29 mouse cellular contexts compared by ENCODE assay signal in genomic region chr10:43792618-43793017, GRCm38 (mm10).
A peak's percentile ranks its signal among the peaks of the same experiment; 100 is the strongest.
DNase-seq lines count a peak whose midpoint lies in the region; ATAC-seq and TF ChIP-seq lines count a peak whose summit lies in the region.
"Had no signal": no experiment of that assay in that cellular context is flagged by ENCODE, and none has a peak within 500 bp of the region (broad histone marks: within the 10 kb centered on the region; RNA-seq: fewer than 3 reads in every experiment).

No protein-coding gene starts in this region.

- peaks cover 16 to 31% of the 10 kb centered on the region in 2 experiments for H3K4me1 ChIP-seq in MEL (ENCODE audit: control insufficient read depth in 1 of 2, insufficient read depth in 2 of 2, low read length in 2 of 2)
- peaks cover 4% of the 10 kb centered on the region; the same call in 1 of the 2 replicates for H3K4me1 ChIP-seq in bone marrow, adult 2 months (ENCODE audit: control insufficient read depth, insufficient read depth, low read length)
- peaks cover 44 to 46% of the 10 kb centered on the region in 2 experiments for H3K4me1 ChIP-seq in liver, embryonic 14.5 days (replicated peaks; ENCODE audit: control insufficient read depth in 2 of 2, insufficient read depth in 2 of 2, low read length in 1 of 2)
- H3K4me1 ChIP-seq: embryonic facial prominence, embryonic 12.5 days; forebrain, embryonic 10.5 days; hindbrain, embryonic 10.5 days; hindbrain, embryonic 15.5 days; limb, embryonic 12.5 days; midbrain, embryonic 15.5 days had no signal

- 43% methylated on average over 3 of the region's 3 CpGs for WGBS in bone marrow, adult 2 months
- WGBS in liver, embryonic 14.5 days (ENCODE audit: insufficient replicate concordance) = 51% methylated on average over 3 of the region's 3 CpGs

- peak; percentile 62 to 70 for TF ChIP-seq EP300 in MEL (IDR thresholded peaks at IDR 0.05; ENCODE audit: low read depth in 1 of 2, low read length in 2 of 2)
- TF ChIP-seq EP300 in liver, embryonic 14.5 days (IDR thresholded peaks at IDR 0.05; ENCODE audit: low read depth) = no peak

- peak overlapping the region; percentile 90 for H3K27ac ChIP-seq in MEL (ENCODE audit: control insufficient read depth, low read depth, low read length)
- 0 out of 2 replicates have a peak overlapping the region, but pooled peaks have one; percentile 29 for H3K27ac ChIP-seq in bone marrow, adult 2 months (ENCODE audit: control insufficient read depth, insufficient read depth, low read depth, low read length, poor library complexity)
- H3K27ac ChIP-seq in liver, embryonic 14.5 days = peak overlapping the region; percentile 98
- H3K27ac ChIP-seq: embryonic facial prominence, embryonic 12.5 days; forebrain, embryonic 10.5 days; hindbrain, embryonic 10.5 days; hindbrain, embryonic 15.5 days; limb, embryonic 12.5 days; midbrain, embryonic 15.5 days had no signal

- peaks cover 0 to 34% of the 10 kb centered on the region in 2 experiments; a peak in 2 of 4 replicates for H3K36me3 ChIP-seq in MEL (ENCODE audit: control insufficient read depth in 1 of 2, insufficient read depth in 2 of 2, low read length in 2 of 2)
- H3K36me3 ChIP-seq in liver, embryonic 14.5 days (replicated peaks; ENCODE audit: control insufficient read depth, insufficient read depth, low read depth) = no peaks in the 10 kb centered on the region
- H3K36me3 ChIP-seq: embryonic facial prominence, embryonic 12.5 days; forebrain, embryonic 10.5 days; hindbrain, embryonic 10.5 days; hindbrain, embryonic 15.5 days; limb, embryonic 12.5 days; midbrain, embryonic 15.5 days had no signal

- H3K27me3 ChIP-seq in MEL (ENCODE audit: control insufficient read depth in 1 of 2, insufficient read depth in 2 of 2, low read length in 2 of 2) = no peaks in the 10 kb centered on the region
- H3K27me3 ChIP-seq in liver, embryonic 14.5 days (ENCODE audit: control insufficient read depth, insufficient read depth, low read length) = no peaks in the 10 kb centered on the region
- H3K27me3 ChIP-seq: CH12.LX; embryonic facial prominence, embryonic 12.5 days; hindbrain, embryonic 15.5 days; limb, embryonic 12.5 days; midbrain, embryonic 15.5 days; Patski had no signal

- TF ChIP-seq RAD21 in MEL (IDR thresholded peaks at IDR 0.05; ENCODE audit: low read depth, low read length) = no peak

- no peak for TF ChIP-seq CTCF in MEL (IDR thresholded peaks at IDR 0.05 in 2 of 3, conservative IDR thresholded peaks at IDR 0.05 in 1 of 3; ENCODE audit: control insufficient read depth in 1 of 3, insufficient read depth in 1 of 3, low read depth in 2 of 3, low read length in 3 of 3, poor library complexity in 1 of 3, severe bottlenecking in 1 of 3)
- TF ChIP-seq CTCF in bone marrow, adult 2 months (IDR thresholded peaks at IDR 0.05; ENCODE audit: control insufficient read depth, insufficient read depth, low read length) = no peak
- no peak for TF ChIP-seq CTCF in liver, embryonic 14.5 days (IDR thresholded peaks at IDR 0.05; ENCODE audit: low read depth)

- no peak for TF ChIP-seq POLR2A in MEL (IDR thresholded peaks at IDR 0.05; ENCODE audit: control insufficient read depth in 1 of 2, insufficient read depth in 1 of 2, low read depth in 1 of 2, low read length in 2 of 2, poor library complexity in 1 of 2)
- TF ChIP-seq POLR2A in bone marrow, adult 2 months (IDR thresholded peaks at IDR 0.05; ENCODE audit: borderline replicate concordance, control insufficient read depth, low read depth, low read length) = no peak

- H3K9me3 ChIP-seq in MEL (replicated peaks; ENCODE audit: insufficient read depth, low read length) = no peaks in the 10 kb centered on the region
- no peaks in the 10 kb centered on the region for H3K9me3 ChIP-seq in liver, embryonic 14.5 days (ENCODE audit: control insufficient read depth, low read length)
- H3K9me3 ChIP-seq: embryonic facial prominence, embryonic 12.5 days; forebrain, embryonic 10.5 days; hindbrain, embryonic 10.5 days; hindbrain, embryonic 15.5 days; limb, embryonic 12.5 days; midbrain, embryonic 15.5 days had no signal

- DNase-seq in MEL (ENCODE audit: low read depth, low spot score) = peak; percentile 84
- DNase-seq in liver, embryonic 14.5 days (ENCODE audit: low read depth in 3 of 3, low spot score in 3 of 3) = no peak
- no peak for DNase-seq in urinary bladder, adult 18-20 months (ENCODE audit: low spot score in 2 of 2)
- DNase-seq in cerebellum, postnatal 4 days (ENCODE audit: low spot score in 2 of 2) = no peak
- DNase-seq: adrenal gland, postnatal 10 days; cerebellum, adult 2 months; cerebellum, postnatal 14 days; embryo, embryonic 11 days; heart, postnatal 14 days; kidney, adult 11 months; kidney, postnatal 25 days; lung, adult 18-20 months; lung, postnatal 4 days; right cerebral cortex, adult 18-20 months; thymus, adult 2 months; thymus, postnatal 36 days had no signal

- no peaks in the 10 kb centered on the region for H3K79me2 ChIP-seq in MEL (ENCODE audit: control insufficient read depth, insufficient read depth, low read length, poor library complexity)

- peak overlapping the region; percentile 67 for H3K4me2 ChIP-seq in liver, embryonic 14.5 days (ENCODE audit: low read depth)
- H3K4me2 ChIP-seq: embryonic facial prominence, embryonic 12.5 days; hindbrain, embryonic 15.5 days; limb, embryonic 12.5 days; midbrain, embryonic 15.5 days had no signal

- ATAC-seq in liver, embryonic 14.5 days (ENCODE audit: insufficient read depth) = no peak
- peak; percentile 72 for ATAC-seq in megakaryocyte-erythroid progenitor cell, adult 5-6 weeks (replicated peaks; ENCODE audit: low FRiP score, low TSS enrichment, poor library complexity, severe bottlenecking)
- ATAC-seq: forebrain, embryonic 16.5 days; inflammation-experienced regulatory T-cells, adult 6 months; lung, postnatal 0 days; midbrain, embryonic 15.5 days; Patski had no signal

- H3K9ac ChIP-seq in MEL (ENCODE audit: control insufficient read depth, low read depth, low read length, poor library complexity, severe bottlenecking) = no peak overlapping the region
- H3K9ac ChIP-seq in liver, embryonic 14.5 days (replicated peaks) = peak overlapping the region; percentile 51
- H3K9ac ChIP-seq: embryonic facial prominence, embryonic 12.5 days; hindbrain, embryonic 15.5 days; limb, embryonic 12.5 days; midbrain, embryonic 15.5 days had no signal

- H3K4me3 ChIP-seq in MEL (ENCODE audit: control insufficient read depth in 1 of 2, insufficient read depth in 1 of 2, low read depth in 2 of 2, low read length in 2 of 2) = peak overlapping the region in 1 of 2 experiments; percentile 1; a peak in 1 of 4 replicates
- no peak overlapping the region for H3K4me3 ChIP-seq in bone marrow, adult 2 months (replicated peaks; ENCODE audit: control insufficient read depth, low read depth, low read length)
- H3K4me3 ChIP-seq in liver, embryonic 14.5 days (ENCODE audit: insufficient read depth in 1 of 2, low read depth in 2 of 2, low read length in 2 of 2) = no peak overlapping the region
- H3K4me3 ChIP-seq: embryonic facial prominence, embryonic 12.5 days; forebrain, embryonic 10.5 days; hindbrain, embryonic 10.5 days; hindbrain, embryonic 15.5 days; limb, embryonic 12.5 days; midbrain, embryonic 15.5 days had no signal

TF ChIP-seq in MEL, 35 proteins besides CTCF, POLR2A, EP300 and RAD21:
- TF ChIP-seq RCOR1 (IDR thresholded peaks at IDR 0.05; ENCODE audit: low read depth, low read length) (peak; percentile 83), POLR2AphosphoS2 (IDR thresholded peaks at IDR 0.05; ENCODE audit: low read length) (no peak), UBTF (IDR thresholded peaks at IDR 0.05; ENCODE audit: borderline replicate concordance, insufficient read depth, low read depth, low read length) (no peak), MXI1 (IDR thresholded peaks at IDR 0.05; ENCODE audit: low read depth, low read length) (peak; percentile 55), ETS1 (IDR thresholded peaks at IDR 0.05; ENCODE audit: low read depth, low read length) (peak; percentile 67), MYC (IDR thresholded peaks at IDR 0.05; ENCODE audit: low read depth, low read length) (no peak), GATA1 (IDR thresholded peaks at IDR 0.05; ENCODE audit: low read depth, low read length) (0 out of 2 replicates have a peak, but pooled peaks have one; percentile 35), TCF12 (IDR thresholded peaks at IDR 0.05; ENCODE audit: low read depth, low read length) (peak; percentile 50; the same call in 1 of the 2 replicates), TAL1 (IDR thresholded peaks at IDR 0.05; ENCODE audit: low read length) (peak; percentile 13; the same call in 1 of the 2 replicates), SIN3A (IDR thresholded peaks at IDR 0.05; ENCODE audit: low read length) (peak; percentile 74), ZNF384 (IDR thresholded peaks at IDR 0.05; ENCODE audit: low read depth, low read length) (no peak), MEF2A (IDR thresholded peaks at IDR 0.05; ENCODE audit: extremely low read depth, insufficient replicate concordance, low read depth, low read length, poor library complexity, severe bottlenecking) (no peak), GABPA (IDR thresholded peaks at IDR 0.05; ENCODE audit: low read depth, low read length) (no peak), HCFC1 (IDR thresholded peaks at IDR 0.05; ENCODE audit: low read depth, low read length) (0 out of 2 replicates have a peak, but pooled peaks have one; percentile 17), MAX (IDR thresholded peaks at IDR 0.05; ENCODE audit: low read length) (peak; percentile 39; the same call in 1 of the 2 replicates), MAFK (IDR thresholded peaks at IDR 0.05; ENCODE audit: borderline replicate concordance, low read depth, low read length) (0 out of 2 replicates have a peak, but pooled peaks have one; percentile 32), CHD2 (IDR thresholded peaks at IDR 0.05; ENCODE audit: low read length) (no peak)

Comparison
In these comparisons a context has a peak if more than half of its experiments do, and no peak if none do; other contexts are left out.
1. H3K27ac ChIP-seq: peak in every context shown above with its lines; median percentile 98 in liver, embryonic 14.5 days; 90 in MEL; 29 in bone marrow, adult 2 months.